Comparison of ENCODE assay signal across 1 mouse cellular context in genomic region chr11:117072128-117072527, GRCm38 (mm10).
A peak's percentile ranks its signal among the peaks of the same experiment; 100 is the strongest.
TF ChIP-seq lines count a peak whose summit lies in the region.

No protein-coding gene starts in this region.

TF ChIP-seq in CH12.LX, 34 proteins besides CTCF, POLR2A, EP300 and RAD21 (continued from another document):
- TF ChIP-seq UBTF (IDR thresholded peaks at IDR 0.05; ENCODE audit: low read depth, low read length) (no peak), ZC3H11A (IDR thresholded peaks at IDR 0.05; ENCODE audit: low read depth, low read length) (peak; percentile 97), E2F4 (IDR thresholded peaks at IDR 0.05; ENCODE audit: insufficient replicate concordance, low read depth, low read length) (0 out of 2 replicates have a peak, but pooled peaks have one; percentile 40), ZMIZ1 (IDR thresholded peaks at IDR 0.05; ENCODE audit: low read depth, low read length) (no peak), PAX5 (IDR thresholded peaks at IDR 0.05; ENCODE audit: low read length) (no peak), MEF2A (IDR thresholded peaks at IDR 0.05; ENCODE audit: borderline replicate concordance, low read depth, low read length) (peak; percentile 64; the same call in 1 of the 2 replicates), NELFE (IDR thresholded peaks at IDR 0.05; ENCODE audit: low read depth, low read length) (peak; percentile 74), ZKSCAN1 (IDR thresholded peaks at IDR 0.05; ENCODE audit: borderline replicate concordance, low read depth, low read length) (no peak), JUND (conservative IDR thresholded peaks at IDR 0.05; ENCODE audit: low read depth, low read length) (no peak; the same call in 1 of the 2 replicates), USF2 (conservative IDR thresholded peaks at IDR 0.05; ENCODE audit: low read depth, low read length) (0 out of 2 replicates have a peak, but pooled peaks have one; percentile 15), NRF1 (IDR thresholded peaks at IDR 0.05; ENCODE audit: low read depth, low read length) (no peak), JUN (IDR thresholded peaks at IDR 0.05; ENCODE audit: insufficient read depth, low read depth, low read length) (no peak), HCFC1 (IDR thresholded peaks at IDR 0.05; ENCODE audit: low read depth, low read length) (no peak), GABPA (IDR thresholded peaks at IDR 0.05; ENCODE audit: insufficient replicate concordance, low read depth, low read length) (no peak), IRF4 (IDR thresholded peaks at IDR 0.05; ENCODE audit: low read depth, low read length) (peak; percentile 65), MYC (IDR thresholded peaks at IDR 0.05; ENCODE audit: low read depth, low read length) (peak; percentile 99), MAX (IDR thresholded peaks at IDR 0.05; ENCODE audit: low read length) (peak; percentile 98)
TF ChIP-seq in CH12.LX: peak in this region for 16.
